Mouse (Mus musculus): ENCODE measurements at regions not wholly inside any gene's neighbourhood (a gene's known extent, or its start where the extent isn't known, plus 50 kb on each side); places are given as distances from the start of the nearest gene placed in this dataset.

DNA sequence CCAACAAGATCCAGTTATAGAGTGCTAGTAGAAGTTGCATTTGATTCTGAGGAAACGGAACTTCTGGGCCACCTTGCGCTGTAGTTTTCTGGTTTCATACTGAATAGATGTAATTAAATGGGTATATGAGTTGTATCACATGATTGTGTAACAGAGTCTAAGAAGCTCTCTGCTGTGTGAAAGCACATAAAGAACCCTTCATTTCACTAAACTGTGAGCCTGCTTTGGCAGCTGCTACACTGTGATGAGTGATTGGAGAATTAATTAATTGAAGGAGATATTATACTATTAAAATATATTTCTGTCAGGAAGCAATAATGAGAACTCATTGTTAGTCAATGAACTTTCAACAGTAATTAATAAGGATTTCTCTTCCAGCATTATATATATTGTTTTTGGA lies 369.8 kb upstream of the Fbxo33 start:
- DNase-seq (ENCODE audit: low spot score) (no peak), ATAC-seq (replicated peaks; ENCODE audit: insufficient number of reproducible peaks, low FRiP score, low TSS enrichment, low read depth) (no peak)
- Histone ChIP-seq H3K9ac (replicated peaks; ENCODE audit: low read length) (no peak overlapping the region), H3K27me3 (ENCODE audit: control insufficient read depth, insufficient read depth, low read length) (no peaks in the 10 kb centered on the region), H3K27ac (replicated peaks; ENCODE audit: low read depth, low read length) (no peak overlapping the region), H3K4me2 (ENCODE audit: low read depth, low read length) (no peak overlapping the region), H3K9me3 (replicated peaks; ENCODE audit: control insufficient read depth, low read length) (no peaks in the 10 kb centered on the region), H3K4me3 (ENCODE audit: low read depth, low read length) (no peak overlapping the region), H3K36me3 (replicated peaks; ENCODE audit: control insufficient read depth, insufficient read depth, low read depth, low read length) (no peaks in the 10 kb centered on the region), H3K4me1 (ENCODE audit: control insufficient read depth, insufficient read depth, low read length) (no peaks in the 10 kb centered on the region)
- 96% methylated on average over 2 of the region's 2 CpGs for WGBS

DNA sequence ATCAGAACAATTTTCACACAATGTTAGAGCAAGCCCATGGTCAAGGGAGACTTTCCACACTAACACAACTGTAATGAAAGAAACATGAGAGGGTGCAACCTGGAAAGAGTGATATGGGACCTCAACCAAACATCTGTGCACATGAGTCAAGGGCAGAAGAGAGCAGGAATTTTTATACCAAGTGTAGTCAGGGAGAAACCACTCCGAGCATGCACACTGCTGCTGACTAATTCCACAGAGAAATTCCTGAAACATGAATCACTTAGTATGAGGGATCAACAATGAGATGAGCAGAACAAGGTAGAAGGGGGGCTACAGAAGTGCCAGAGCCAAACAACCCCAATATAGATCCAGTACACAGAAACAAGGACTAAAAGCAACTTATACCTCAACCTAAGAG lies 363.1 kb upstream of the Fbxo33 start:
- H3K27ac ChIP-seq (replicated peaks; ENCODE audit: low read depth, low read length): no peak overlapping the region
- no peak overlapping the region for H3K9ac ChIP-seq (replicated peaks; ENCODE audit: low read length)
- ATAC-seq (replicated peaks; ENCODE audit: insufficient number of reproducible peaks, low FRiP score, low TSS enrichment, low read depth) (no peak), DNase-seq (ENCODE audit: low spot score) (no peak)
- H3K27me3 ChIP-seq (ENCODE audit: control insufficient read depth, insufficient read depth, low read length): no peaks in the 10 kb centered on the region
- H3K9me3 ChIP-seq (replicated peaks; ENCODE audit: control insufficient read depth, low read length): no peaks in the 10 kb centered on the region
- H3K4me1 ChIP-seq (ENCODE audit: control insufficient read depth, insufficient read depth, low read length): no peaks in the 10 kb centered on the region
- H3K36me3 ChIP-seq (replicated peaks; ENCODE audit: control insufficient read depth, insufficient read depth, low read depth, low read length): no peaks in the 10 kb centered on the region
- H3K4me2 ChIP-seq (ENCODE audit: low read depth, low read length): no peak overlapping the region
- WGBS: 63% methylated on average over 1 of the region's 1 CpGs
- H3K4me3 ChIP-seq (ENCODE audit: low read depth, low read length): no peak overlapping the region

DNA sequence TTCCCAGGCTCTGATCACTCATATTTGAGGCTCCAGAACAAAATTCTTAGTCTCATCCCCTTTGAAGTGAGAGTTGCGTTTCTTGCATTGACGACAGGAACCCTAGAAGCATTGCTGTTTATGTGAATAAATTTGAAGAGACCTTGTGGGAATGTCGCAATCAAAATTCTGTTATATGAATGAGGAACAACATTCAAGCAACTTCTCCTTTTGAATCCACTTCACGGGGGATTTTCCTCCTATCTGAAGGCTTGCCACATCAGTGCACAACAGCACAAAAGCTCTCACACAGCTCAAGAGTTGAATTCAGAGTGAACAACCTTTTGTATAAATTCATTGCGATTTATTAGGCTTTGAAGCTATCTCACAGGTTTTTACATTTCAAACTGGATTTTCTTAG lies 360.2 kb upstream of the Fbxo33 start:
- Histone ChIP-seq H3K9ac (replicated peaks; ENCODE audit: low read length) (no peak overlapping the region), H3K27ac (replicated peaks; ENCODE audit: low read depth, low read length) (no peak overlapping the region), H3K4me1 (ENCODE audit: control insufficient read depth, insufficient read depth, low read length) (no peaks in the 10 kb centered on the region), H3K27me3 (ENCODE audit: control insufficient read depth, insufficient read depth, low read length) (no peaks in the 10 kb centered on the region), H3K36me3 (replicated peaks; ENCODE audit: control insufficient read depth, insufficient read depth, low read depth, low read length) (no peaks in the 10 kb centered on the region), H3K4me2 (ENCODE audit: low read depth, low read length) (no peak overlapping the region), H3K9me3 (replicated peaks; ENCODE audit: control insufficient read depth, low read length) (no peaks in the 10 kb centered on the region), H3K4me3 (ENCODE audit: low read depth, low read length) (no peak overlapping the region)
- ATAC-seq (replicated peaks; ENCODE audit: insufficient number of reproducible peaks, low FRiP score, low TSS enrichment, low read depth): no peak
- WGBS: 91% methylated on average over 5 of the region's 5 CpGs
- DNase-seq (ENCODE audit: low spot score): no peak

DNA sequence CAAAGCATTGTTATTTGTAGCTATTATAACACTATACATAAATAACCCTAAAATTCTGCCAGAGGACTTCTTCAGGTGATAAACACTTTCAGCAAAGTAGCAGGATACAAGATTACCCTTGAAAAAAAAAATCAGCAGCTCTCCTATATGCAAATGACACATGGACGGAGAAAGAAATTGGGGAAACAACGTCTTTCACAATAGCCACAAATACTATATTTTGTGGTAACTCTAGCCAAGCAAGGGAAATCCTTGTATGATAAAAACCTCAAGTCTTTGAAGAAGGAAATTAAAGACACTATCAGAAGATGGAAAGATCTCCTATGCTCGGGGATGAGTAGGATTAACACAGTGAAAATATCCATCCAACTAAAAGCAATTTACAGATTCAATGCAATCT lies 344.4 kb upstream of the Fbxo33 start:
- Histone ChIP-seq H3K4me3 (ENCODE audit: low read depth, low read length) (no peak overlapping the region), H3K9me3 (replicated peaks; ENCODE audit: control insufficient read depth, low read length) (no peaks in the 10 kb centered on the region), H3K4me2 (ENCODE audit: low read depth, low read length) (no peak overlapping the region), H3K27ac (replicated peaks; ENCODE audit: low read depth, low read length) (no peak overlapping the region), H3K4me1 (ENCODE audit: control insufficient read depth, insufficient read depth, low read length) (no peaks in the 10 kb centered on the region), H3K9ac (replicated peaks; ENCODE audit: low read length) (no peak overlapping the region), H3K27me3 (ENCODE audit: control insufficient read depth, insufficient read depth, low read length) (no peaks in the 10 kb centered on the region), H3K36me3 (replicated peaks; ENCODE audit: control insufficient read depth, insufficient read depth, low read depth, low read length) (no peaks in the 10 kb centered on the region)
- 80% methylated on average over 3 of the region's 3 CpGs for WGBS
- no peak for ATAC-seq (replicated peaks; ENCODE audit: insufficient number of reproducible peaks, low FRiP score, low TSS enrichment, low read depth)
- no peak for DNase-seq (ENCODE audit: low spot score)

DNA sequence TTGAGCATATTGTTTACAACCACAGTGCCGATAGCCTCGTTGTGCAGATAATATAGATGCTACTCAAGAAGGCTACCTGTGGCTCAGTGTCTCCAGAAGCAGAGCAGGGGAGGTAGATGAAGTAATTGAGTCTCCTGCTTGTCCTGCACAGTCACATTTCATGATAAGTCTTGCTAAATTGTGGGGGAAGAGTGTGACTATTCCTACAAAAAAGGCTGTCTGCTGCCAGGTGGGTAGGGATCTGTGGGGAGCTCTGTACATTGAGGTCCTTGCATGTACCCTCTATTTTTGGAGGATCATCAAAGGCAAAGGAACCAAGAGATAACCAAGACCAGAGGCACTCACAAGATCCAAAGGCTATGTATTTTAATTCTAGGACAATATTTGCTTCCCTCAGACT lies 320.3 kb upstream of the Fbxo33 start:
- 76% methylated on average over 2 of the region's 2 CpGs for WGBS
- no peak overlapping the region for H3K4me3 ChIP-seq (ENCODE audit: low read depth, low read length)
- H3K4me1 ChIP-seq (ENCODE audit: control insufficient read depth, insufficient read depth, low read length): no peaks in the 10 kb centered on the region
- H3K27me3 ChIP-seq (ENCODE audit: control insufficient read depth, insufficient read depth, low read length): no peaks in the 10 kb centered on the region
- no peaks in the 10 kb centered on the region for H3K36me3 ChIP-seq (replicated peaks; ENCODE audit: control insufficient read depth, insufficient read depth, low read depth, low read length)
- H3K9ac ChIP-seq (replicated peaks; ENCODE audit: low read length): no peak overlapping the region
- no peak overlapping the region for H3K4me2 ChIP-seq (ENCODE audit: low read depth, low read length)
- H3K27ac ChIP-seq (replicated peaks; ENCODE audit: low read depth, low read length): no peak overlapping the region
- no peak for DNase-seq (ENCODE audit: low spot score)
- H3K9me3 ChIP-seq (replicated peaks; ENCODE audit: control insufficient read depth, low read length): no peaks in the 10 kb centered on the region
- ATAC-seq (replicated peaks; ENCODE audit: insufficient number of reproducible peaks, low FRiP score, low TSS enrichment, low read depth): no peak

DNA sequence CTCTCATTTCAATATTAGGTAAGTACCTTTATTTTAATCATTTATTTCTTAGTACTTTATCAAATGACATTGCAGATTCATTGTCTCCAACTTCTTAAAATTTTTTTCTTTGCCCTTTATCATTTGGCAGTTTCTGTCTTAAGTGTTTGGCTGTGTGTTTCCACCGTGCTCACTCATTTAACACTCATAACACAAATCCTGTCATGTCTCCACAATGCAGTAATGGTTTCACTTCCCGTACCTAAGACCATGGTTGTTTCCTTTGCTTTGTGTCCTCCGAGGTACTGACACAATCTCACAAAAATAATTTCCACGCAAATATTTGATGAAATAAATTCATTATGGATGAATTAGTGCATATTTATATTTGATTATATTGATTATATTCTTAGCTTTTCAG lies 311.0 kb upstream of the Fbxo33 start:
- H3K4me1 ChIP-seq (ENCODE audit: control insufficient read depth, insufficient read depth, low read length): no peaks in the 10 kb centered on the region
- H3K36me3 ChIP-seq (replicated peaks; ENCODE audit: control insufficient read depth, insufficient read depth, low read depth, low read length): no peaks in the 10 kb centered on the region
- 85% methylated on average over 4 of the region's 4 CpGs for WGBS
- H3K9ac ChIP-seq (replicated peaks; ENCODE audit: low read length): no peak overlapping the region
- DNase-seq (ENCODE audit: low spot score) (no peak), ATAC-seq (replicated peaks; ENCODE audit: insufficient number of reproducible peaks, low FRiP score, low TSS enrichment, low read depth) (no peak)
- H3K4me3 ChIP-seq (ENCODE audit: low read depth, low read length): no peak overlapping the region
- no peak overlapping the region for H3K4me2 ChIP-seq (ENCODE audit: low read depth, low read length)
- no peaks in the 10 kb centered on the region for H3K9me3 ChIP-seq (replicated peaks; ENCODE audit: control insufficient read depth, low read length)
- H3K27ac ChIP-seq (replicated peaks; ENCODE audit: low read depth, low read length): no peak overlapping the region
- no peaks in the 10 kb centered on the region for H3K27me3 ChIP-seq (ENCODE audit: control insufficient read depth, insufficient read depth, low read length)

DNA sequence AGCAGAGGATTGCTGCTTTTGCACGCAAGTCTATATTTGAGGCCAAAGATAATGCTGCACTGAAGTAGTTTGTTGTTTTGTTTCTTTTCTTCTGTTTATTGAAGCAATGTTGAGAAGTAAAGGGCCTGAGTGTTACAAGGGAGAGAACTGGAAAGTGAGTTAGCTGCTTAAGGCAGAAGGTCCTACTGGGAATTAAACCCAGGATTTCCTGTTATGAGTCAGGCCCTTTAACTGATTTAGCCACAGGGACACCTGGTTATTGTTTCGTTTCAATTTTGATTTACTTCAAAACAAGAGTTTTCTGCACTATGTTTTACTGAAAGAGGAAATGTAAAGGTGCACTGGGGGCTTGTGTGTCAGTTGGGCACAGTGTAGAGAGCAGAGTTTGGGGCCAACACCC lies 303.8 kb upstream of the Fbxo33 start:
- H3K4me3 ChIP-seq (ENCODE audit: low read depth, low read length): no peak overlapping the region
- 72% methylated on average over 2 of the region's 2 CpGs for WGBS
- DNase-seq (ENCODE audit: low spot score) (no peak), ATAC-seq (replicated peaks; ENCODE audit: insufficient number of reproducible peaks, low FRiP score, low TSS enrichment, low read depth) (no peak)
- no peaks in the 10 kb centered on the region for H3K9me3 ChIP-seq (replicated peaks; ENCODE audit: control insufficient read depth, low read length)
- no peak overlapping the region for H3K9ac ChIP-seq (replicated peaks; ENCODE audit: low read length)
- no peak overlapping the region for H3K27ac ChIP-seq (replicated peaks; ENCODE audit: low read depth, low read length)
- no peaks in the 10 kb centered on the region for H3K4me1 ChIP-seq (ENCODE audit: control insufficient read depth, insufficient read depth, low read length)
- no peaks in the 10 kb centered on the region for H3K27me3 ChIP-seq (ENCODE audit: control insufficient read depth, insufficient read depth, low read length)
- H3K4me2 ChIP-seq (ENCODE audit: low read depth, low read length): no peak overlapping the region
- no peaks in the 10 kb centered on the region for H3K36me3 ChIP-seq (replicated peaks; ENCODE audit: control insufficient read depth, insufficient read depth, low read depth, low read length)

DNA sequence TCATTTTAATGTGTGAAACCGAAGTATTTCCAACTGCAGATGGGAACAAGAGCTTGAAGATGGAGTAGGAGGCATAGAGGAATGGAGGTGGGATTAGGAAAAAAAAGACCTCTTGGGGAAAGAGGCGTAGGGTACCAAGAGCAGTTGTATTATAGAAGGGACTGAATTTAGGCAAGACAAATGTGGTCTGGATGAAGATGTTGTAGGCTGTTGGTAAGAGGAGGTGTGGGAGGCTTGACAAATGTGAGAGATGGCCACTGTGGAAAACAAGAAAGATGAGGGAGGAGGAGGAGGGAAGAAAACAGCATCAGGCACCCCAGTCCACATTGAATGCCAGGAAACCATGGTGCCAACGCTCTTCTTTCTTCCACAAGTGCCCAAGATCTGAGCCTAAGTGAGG lies 302.4 kb upstream of the Fbxo33 start:
- H3K27ac ChIP-seq (replicated peaks; ENCODE audit: low read depth, low read length): no peak overlapping the region
- WGBS: 91% methylated on average over 3 of the region's 3 CpGs
- DNase-seq (ENCODE audit: low spot score): no peak

DNA sequence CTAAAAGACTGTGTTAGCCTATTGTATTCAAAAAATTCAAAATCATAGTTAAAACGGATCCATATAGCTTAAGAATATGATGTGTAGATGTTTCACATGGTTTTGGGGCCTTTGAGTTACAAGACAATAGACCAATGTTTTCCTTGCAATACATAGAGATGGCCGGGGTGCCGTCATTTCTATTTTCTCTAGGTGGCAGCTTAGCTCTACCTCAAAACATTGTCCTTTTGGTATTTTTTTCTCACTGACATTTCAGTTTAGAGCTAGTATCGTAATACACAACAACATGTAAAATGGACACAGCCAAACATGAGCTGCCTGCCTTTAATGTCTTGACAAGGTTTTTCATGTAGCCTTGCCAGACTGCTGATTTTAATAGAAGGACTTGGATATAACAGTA lies 290.3 kb upstream of the Fbxo33 start:
- Histone ChIP-seq H3K9me3 (replicated peaks; ENCODE audit: control insufficient read depth, low read length) (no peaks in the 10 kb centered on the region), H3K27ac (replicated peaks; ENCODE audit: low read depth, low read length) (no peak overlapping the region), H3K4me3 (ENCODE audit: low read depth, low read length) (no peak overlapping the region), H3K4me2 (ENCODE audit: low read depth, low read length) (no peak overlapping the region), H3K27me3 (ENCODE audit: control insufficient read depth, insufficient read depth, low read length) (no peaks in the 10 kb centered on the region), H3K4me1 (ENCODE audit: control insufficient read depth, insufficient read depth, low read length) (no peaks in the 10 kb centered on the region), H3K36me3 (replicated peaks; ENCODE audit: control insufficient read depth, insufficient read depth, low read depth, low read length) (no peaks in the 10 kb centered on the region), H3K9ac (replicated peaks; ENCODE audit: low read length) (no peak overlapping the region)
- DNase-seq (ENCODE audit: low spot score) (no peak), ATAC-seq (replicated peaks; ENCODE audit: insufficient number of reproducible peaks, low FRiP score, low TSS enrichment, low read depth) (no peak)
- 91% methylated on average over 4 of the region's 4 CpGs for WGBS

More for the DNA sequence above, 302.4 kb upstream of the Fbxo33 start:
- Histone ChIP-seq H3K4me1 (ENCODE audit: control insufficient read depth, insufficient read depth, low read length) (no peaks in the 10 kb centered on the region), H3K36me3 (replicated peaks; ENCODE audit: control insufficient read depth, insufficient read depth, low read depth, low read length) (no peaks in the 10 kb centered on the region), H3K9me3 (replicated peaks; ENCODE audit: control insufficient read depth, low read length) (no peaks in the 10 kb centered on the region), H3K4me2 (ENCODE audit: low read depth, low read length) (no peak overlapping the region), H3K27me3 (ENCODE audit: control insufficient read depth, insufficient read depth, low read length) (no peaks in the 10 kb centered on the region), H3K4me3 (ENCODE audit: low read depth, low read length) (no peak overlapping the region), H3K9ac (replicated peaks; ENCODE audit: low read length) (no peak overlapping the region)
- ATAC-seq (replicated peaks; ENCODE audit: insufficient number of reproducible peaks, low FRiP score, low TSS enrichment, low read depth): no peak

Data from embryonic facial prominence, embryonic 11.5 days (tissue).